Mouse (Mus musculus): ENCODE measurements around the gene Nbeal1.
"Not testable (repeated sequence)": the region's sequence is repeated elsewhere in the genome, so short reads cannot be mapped to it uniquely, and the experiment has no call there.

The Nbeal1 gene

GRCm38 (mm10) chr1:60179932-60180783, at the start of gene Nbeal1:
TSS of gene Nbeal1 (plus strand) at chr1:60180599.
- peak; percentile 98 to 99 for DNase-seq (ENCODE audit: low spot score in 2 of 2)

GRCm38 (mm10) chr1:60137346-60137745, 43.1 kb upstream of the Nbeal1 start:
- no peak for DNase-seq (ENCODE audit: low spot score in 2 of 2)

DNA sequence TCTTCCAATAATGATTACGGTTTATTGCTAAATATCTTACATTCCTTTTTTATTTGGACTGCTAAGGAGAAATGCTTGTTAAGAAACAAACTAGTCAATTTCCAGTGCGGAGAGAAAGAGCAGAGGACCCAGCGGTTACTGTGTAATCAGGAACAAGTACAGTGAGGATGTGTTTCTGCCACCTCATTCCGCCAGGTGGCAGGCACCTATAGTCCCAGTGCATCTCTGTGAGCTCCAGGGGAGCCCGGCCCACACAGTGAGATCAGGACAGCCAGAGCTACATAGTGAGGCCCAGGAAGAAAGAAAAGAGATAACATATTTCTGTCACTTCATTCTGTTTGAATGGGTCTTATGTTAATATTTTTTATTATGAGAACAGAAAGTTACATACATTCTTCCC, 27.7 kb upstream of the Nbeal1 start:
- DNase-seq (ENCODE audit: low spot score in 2 of 2): no peak

DNA sequence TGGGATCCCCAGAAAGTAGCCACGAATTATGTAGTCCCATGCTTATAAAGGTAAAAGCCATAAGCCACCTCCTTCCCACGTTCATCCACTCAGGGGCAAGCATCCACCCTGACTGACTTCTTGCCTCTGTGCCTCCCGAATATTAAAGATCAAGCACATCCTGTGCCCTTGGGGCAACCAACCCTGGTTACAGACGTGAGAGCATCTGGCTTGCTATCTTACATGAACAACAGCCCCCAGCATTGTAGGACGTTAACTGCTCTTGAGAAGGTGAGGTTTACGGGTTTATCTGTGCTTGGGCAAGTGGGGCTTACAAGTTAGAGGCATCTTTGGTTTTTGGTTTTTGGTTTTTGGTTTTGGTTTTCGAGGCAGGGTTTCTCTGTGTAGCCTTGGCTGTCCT, 23.7 kb upstream of the Nbeal1 start:
- DNase-seq (ENCODE audit: low spot score in 2 of 2): no peak

GRCm38 (mm10) chr1:60158411-60158810, 22.0 kb upstream of the Nbeal1 start:
- DNase-seq (ENCODE audit: low spot score in 2 of 2): no peak

DNA sequence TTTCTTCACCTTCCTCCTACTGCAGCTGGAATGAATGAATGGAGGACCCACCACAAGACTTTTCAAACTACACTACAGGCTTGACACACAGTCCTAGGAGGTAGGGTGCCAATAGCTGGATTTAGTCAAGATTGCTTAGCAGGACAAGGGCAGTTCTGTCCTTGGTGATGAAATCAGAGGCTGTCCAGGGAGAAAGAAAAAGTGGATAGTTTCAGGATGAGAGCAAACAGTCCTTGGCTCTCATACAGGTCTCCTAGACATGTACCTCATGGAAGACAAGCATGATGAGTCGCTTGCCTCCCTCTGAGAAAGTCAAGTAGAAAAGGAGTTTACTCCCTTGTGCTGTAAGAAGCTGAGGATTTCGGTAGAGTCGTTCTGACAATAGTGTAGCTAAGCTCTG, 16.7 kb upstream of the Nbeal1 start:
- DNase-seq (ENCODE audit: low spot score in 2 of 2): no peak

DNA sequence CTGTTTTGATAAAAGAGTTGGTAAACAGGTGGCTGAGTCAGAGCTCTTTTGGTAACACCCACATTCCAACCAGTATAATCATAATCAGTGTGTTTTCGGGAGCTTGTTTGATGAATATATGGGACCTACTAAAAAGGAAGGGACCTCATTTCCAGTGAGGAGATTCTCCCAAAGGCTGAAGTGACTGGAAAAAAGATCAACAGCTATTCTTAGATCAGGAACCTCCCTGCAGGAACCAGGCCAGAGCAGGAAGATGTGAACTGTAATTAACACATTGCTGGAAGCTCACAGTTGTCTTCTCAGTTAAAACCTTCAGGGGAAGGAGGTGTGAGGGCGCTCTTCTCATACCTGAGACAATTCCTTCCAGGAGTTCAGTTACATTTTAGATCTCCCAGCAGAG, 10.8 kb upstream of the Nbeal1 start:
- no peak for DNase-seq (ENCODE audit: low spot score in 2 of 2)

DNA sequence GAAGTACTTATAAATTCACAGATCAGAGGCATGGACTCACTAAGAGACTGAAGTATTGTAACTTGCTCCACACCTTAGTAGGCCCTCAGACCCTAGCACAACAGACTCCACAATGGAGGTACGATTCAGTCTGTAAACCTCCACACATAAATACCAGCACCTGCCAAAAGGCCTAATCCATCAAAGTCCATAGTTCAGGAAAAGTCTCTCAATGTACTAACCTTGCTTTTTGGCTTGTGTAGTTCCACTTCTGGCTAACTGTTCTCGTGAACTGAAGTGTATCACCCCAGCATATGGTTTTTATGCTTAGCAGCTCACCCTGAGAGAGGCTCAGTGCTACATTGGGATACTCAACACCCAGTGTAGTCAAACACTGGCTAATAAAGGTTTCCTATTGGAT, 10.1 kb upstream of the Nbeal1 start:
- no peak for DNase-seq (ENCODE audit: low spot score in 2 of 2)

DNA sequence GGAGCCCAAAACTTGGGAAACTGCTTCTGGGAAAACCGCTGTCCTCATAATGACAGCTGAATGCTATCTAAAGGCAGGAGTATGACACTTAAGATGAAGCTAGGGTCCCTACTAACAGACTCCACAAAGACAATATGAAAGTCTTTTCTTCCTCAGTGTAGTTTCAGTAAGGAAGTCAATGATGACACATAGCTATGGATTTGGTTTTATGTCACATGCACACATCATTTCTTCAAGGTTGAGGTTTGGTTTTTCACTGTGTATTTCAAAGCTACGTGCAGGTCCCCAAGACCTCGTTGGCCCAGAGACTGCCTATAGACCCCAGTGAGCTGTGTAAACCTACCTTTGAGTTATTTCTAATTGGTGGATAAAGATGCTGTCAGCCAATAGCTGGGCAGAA, 7.3 kb upstream of the Nbeal1 start:
- no peak for DNase-seq (ENCODE audit: low spot score in 2 of 2)

GRCm38 (mm10) chr1:60177814-60178213, 2.6 kb upstream of the Nbeal1 start:
- not testable (repeated sequence) for DNase-seq (ENCODE audit: low spot score in 2 of 2)

GRCm38 (mm10) chr1:60179376-60179775, 1.0 kb upstream of the Nbeal1 start:
- no peak for DNase-seq (ENCODE audit: low spot score in 2 of 2)

GRCm38 (mm10) chr1:60180784-60181221, 404 bp downstream of the Nbeal1 start:
- DNase-seq (ENCODE audit: low spot score in 2 of 2): peak; percentile 17 to 21

- no peak for DNase-seq (ENCODE audit: low spot score in 2 of 2)
These were observed 8.1 kb downstream of the Nbeal1 start for GRCm38 (mm10) chr1:60188454-60188853.

DNA sequence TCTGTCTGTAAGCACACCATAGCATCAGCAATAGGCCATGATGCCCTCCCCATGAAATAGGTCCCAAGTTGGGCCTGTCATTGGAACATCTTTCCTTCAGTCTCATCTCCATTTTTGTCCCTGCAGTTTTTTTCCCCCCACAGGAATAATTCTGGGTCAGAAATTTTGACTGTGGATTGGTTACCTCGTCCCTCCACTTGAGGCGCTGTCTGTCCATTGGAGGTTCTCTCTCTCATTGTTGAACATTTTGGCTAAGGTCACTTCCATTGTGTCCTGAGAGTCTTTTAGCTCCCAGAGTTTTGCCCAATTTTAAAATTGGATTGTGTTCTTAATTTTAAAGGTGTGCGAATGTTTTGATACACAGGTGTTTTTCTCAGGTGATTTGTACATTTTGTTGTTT, 16.4 kb downstream of the Nbeal1 start:
- no peak for DNase-seq (ENCODE audit: low spot score in 2 of 2)

DNA sequence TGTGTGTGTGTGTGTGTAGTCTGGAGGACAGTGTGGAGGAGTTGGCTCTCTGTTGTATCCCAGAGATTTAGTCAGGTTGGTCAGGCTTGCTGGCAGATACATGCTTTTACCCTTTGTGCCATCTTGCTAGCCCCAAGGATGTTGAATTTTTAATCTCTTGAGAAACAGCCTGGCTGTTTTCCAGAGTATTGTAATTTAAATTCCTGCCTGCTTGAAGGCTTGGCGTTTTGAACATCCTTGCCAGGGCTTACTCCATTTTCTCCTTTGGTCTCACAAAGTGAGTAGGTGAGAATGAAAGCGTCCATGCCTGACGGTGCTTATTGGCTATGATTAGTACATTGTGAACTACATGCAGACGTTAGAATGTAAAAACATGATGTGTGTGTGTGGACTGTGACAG, 18.6 kb downstream of the Nbeal1 start:
- no peak for DNase-seq (ENCODE audit: low spot score in 2 of 2)

GRCm38 (mm10) chr1:60236261-60236660, 55.9 kb downstream of the Nbeal1 start:
- DNase-seq (ENCODE audit: low spot score in 2 of 2): no peak

- no peak for DNase-seq (ENCODE audit: low spot score in 2 of 2)
These were observed 60.0 kb downstream of the Nbeal1 start for GRCm38 (mm10) chr1:60240430-60240829.

GRCm38 (mm10) chr1:60268113-60268512, 87.7 kb downstream of the Nbeal1 start:
- no peak for DNase-seq (ENCODE audit: low spot score in 2 of 2)

DNA sequence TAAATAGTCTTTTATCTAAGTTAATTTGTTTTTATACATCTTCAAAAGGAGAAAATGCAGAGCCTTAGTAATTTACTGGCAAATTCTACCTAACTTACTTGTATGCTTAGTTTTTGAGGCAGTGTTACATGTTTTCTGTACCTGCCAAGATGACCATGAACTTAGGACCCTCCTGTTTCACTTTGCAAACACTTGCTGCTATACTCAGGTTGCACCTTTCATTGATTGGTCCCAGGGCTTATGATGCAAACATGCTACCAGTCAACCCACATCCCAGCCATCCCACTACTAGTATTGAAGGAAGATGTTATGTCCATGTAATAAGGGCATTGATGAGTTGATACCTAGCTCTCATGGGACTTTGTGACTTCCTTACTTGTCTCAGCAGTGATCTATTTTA, 88.9 kb downstream of the Nbeal1 start:
- DNase-seq (ENCODE audit: low spot score in 2 of 2): no peak

GRCm38 (mm10) chr1:60272471-60272870, 92.1 kb downstream of the Nbeal1 start:
- DNase-seq (ENCODE audit: low spot score in 2 of 2): no peak

DNA sequence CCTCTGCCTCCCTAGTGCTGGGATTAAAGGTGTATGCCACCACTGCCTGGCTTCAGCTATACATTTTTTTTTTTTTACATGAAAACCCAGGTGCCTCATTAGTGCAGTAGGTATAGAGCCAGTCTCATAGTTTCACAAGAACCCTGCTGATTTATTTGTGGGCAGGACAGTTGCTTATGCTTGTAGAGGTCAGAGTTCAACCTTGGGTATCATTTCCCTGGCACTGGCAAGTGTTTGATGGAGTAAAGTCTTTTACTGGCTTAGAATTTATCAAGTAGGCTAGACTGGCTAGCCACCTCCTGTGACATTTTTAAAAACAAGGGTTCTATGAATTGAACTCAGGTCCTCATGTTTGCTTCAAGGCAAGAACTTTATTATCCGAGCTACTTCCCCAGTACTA, 113.5 kb downstream of the Nbeal1 start:
- no peak for DNase-seq (ENCODE audit: low spot score in 2 of 2)

DNA sequence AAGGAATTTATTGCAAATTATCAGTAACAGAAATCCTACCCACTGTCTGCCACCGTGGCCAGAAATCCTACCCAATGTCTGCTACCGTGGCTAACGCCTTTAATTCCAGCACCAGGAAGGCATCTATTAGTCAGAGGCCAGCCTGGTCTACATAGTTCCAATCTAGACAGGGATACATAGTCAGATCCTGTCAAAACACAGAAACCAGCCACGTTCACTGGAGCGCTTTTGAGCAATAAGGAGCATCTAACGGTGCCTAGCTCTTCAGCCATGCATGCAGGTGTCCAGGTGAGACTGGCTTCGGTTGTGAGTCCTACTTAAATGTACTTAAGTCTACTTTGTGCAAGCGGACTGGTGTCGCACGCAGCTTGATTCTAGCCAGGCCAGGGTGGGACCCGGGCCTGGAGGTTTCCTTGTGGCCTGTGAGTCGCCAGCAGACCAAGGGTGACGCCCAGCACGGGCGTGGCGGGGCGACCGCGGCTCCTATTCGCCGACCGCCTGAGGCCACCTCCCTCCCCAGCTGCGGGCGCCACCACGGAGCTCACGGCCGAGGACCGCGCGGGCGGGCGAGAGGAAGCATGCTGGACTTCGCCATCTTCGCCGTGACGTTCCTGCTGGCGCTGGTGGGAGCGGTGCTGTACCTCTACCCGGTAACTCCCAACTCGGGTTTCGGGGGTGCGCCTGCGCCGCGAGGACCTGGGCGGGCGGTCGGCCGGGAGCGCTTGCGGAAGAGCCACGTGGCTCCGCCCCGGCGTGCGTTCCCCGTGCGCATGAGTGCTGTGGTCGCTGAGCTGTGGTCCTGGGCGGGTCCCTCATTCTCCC, 162.6 kb downstream of the Nbeal1 start, which contains the start of gene Cyp20a1:
Gene Cyp20a1 (plus strand): TSS at position 516 of the 822 bp plus-strand sequence.
- DNase-seq (ENCODE audit: low spot score in 2 of 2): peak; percentile 92 to 93

Measured in frontal cortex, postnatal 36 days (tissue).